Mouse (Mus musculus) bone marrow, adult 2 months (tissue): Measurements from ENCODE around the gene Lmntd2.

ENCODE experiments used
- CTCF ChIP-seq: fragments of 200-500 bp; IDR thresholded peaks from 2 replicates; pipeline ENCODE4 v1.5.1; 2011; ENCODE audit warnings: low read length, control low read depth; ENCODE audit not compliant: control insufficient read depth, insufficient read depth
- POLR2A ChIP-seq: fragments of 200-500 bp; IDR thresholded peaks from 2 replicates; pipeline ENCODE4 v1.6.1; 2011; ENCODE audit warnings: low read depth, mild to moderate bottlenecking, control low read depth, low read length, borderline replicate concordance; ENCODE audit not compliant: control insufficient read depth

GRCm38 (mm10) chr7:141231111-141231510, 17.2 kb upstream of the Lmntd2 start:
- TF ChIP-seq CTCF = no peak
- no peak for TF ChIP-seq POLR2A
